Mouse (Mus musculus) embryonic facial prominence, embryonic 11.5 days (tissue): ENCODE measurements around the gene 4930524J08Rik. TPM values are rescaled to one million over a fixed set of nuclear protein-coding genes. Genes with fewer than 3 reads are reported as not detected.

ENCODE experiments used
- polyA plus RNA-seq: library from polyadenylated mRNA; unstranded; fragments of >200 nt; fragmentation: Nextera tagmentation; extraction: Ambion mirVana; gene quantifications from 2 replicates; pipeline ENCODE4 v1.2.1, GENCODE M21; 2014

The 4930524J08Rik gene
- polyA plus RNA-seq, 1 experiment from 2014 or later, result 3.3 TPM

Other genes with a start within 250 kb of the 4930524J08Rik start
- 11.8 and 14.2 TPM in 2 replicates for gene Rasgef1b, start 250.0 kb upstream of the 4930524J08Rik start, polyA plus RNA-seq
- gene Vamp9, start 72.8 kb upstream of the 4930524J08Rik start, polyA plus RNA-seq, result not detected in 2 replicates
- 293 and 315 TPM in 2 replicates for gene Hnrnpd, start 123 bp upstream of the 4930524J08Rik start, polyA plus RNA-seq
- gene Hnrnpdl, start 60.6 kb downstream of the 4930524J08Rik start, polyA plus RNA-seq, result 270 and 281 TPM in 2 replicates
- gene Enoph1, start 60.9 kb downstream of the 4930524J08Rik start, polyA plus RNA-seq, result 52.9 and 59.0 TPM in 2 replicates
- gene Tmem150c, start 180.7 kb downstream of the 4930524J08Rik start, polyA plus RNA-seq, result 1.3 and 1.6 TPM in 2 replicates